Mouse (Mus musculus) hindbrain, postnatal 0 days (tissue): ENCODE results near the gene Mbd3l1. TPM values are rescaled to one million over a fixed set of nuclear protein-coding genes. Genes with fewer than 3 reads are reported as not detected.

ENCODE experiments used
- ATAC-seq: fragments of 200-750 bp; cut with Nextera tagmentation; 2 replicates; pipeline ENCODE4 v1.8.0; 2017; ENCODE audit warnings: mild to moderate bottlenecking, moderate TSS enrichment, moderate library complexity
- DNase-seq: peaks from one replicate; pipeline ENCODE4 v3.0.0-alpha.2; 2015; ENCODE audit warnings: low spot score
- H3K27ac ChIP-seq: fragments of 300-500 bp; sonication (generic); 2 replicates; pipeline ENCODE4 v1.5.1; 2014; ENCODE audit warnings: mild to moderate bottlenecking
- H3K27me3 ChIP-seq: fragments of 300-500 bp; sonication (generic); 2 replicates; pipeline ENCODE4 v1.6.1; 2014; ENCODE audit warnings: low read length, mixed read lengths; ENCODE audit not compliant: insufficient read depth
- H3K36me3 ChIP-seq: fragments of 300-500 bp; sonication (generic); 2 replicates; pipeline ENCODE4 v1.6.1; 2014; ENCODE audit warnings: low read length, mixed read lengths; ENCODE audit not compliant: insufficient read depth
- H3K4me1 ChIP-seq: fragments of 300-500 bp; sonication (generic); 2 replicates; pipeline ENCODE4 v1.6.1; 2014; ENCODE audit warnings: antibody characterized with exemption, low read length, mixed read lengths; ENCODE audit not compliant: insufficient read depth
- H3K4me2 ChIP-seq: fragments of 300-500 bp; sonication (generic); 2 replicates; pipeline ENCODE4 v1.6.1; 2014; ENCODE audit warnings: low read depth, mild to moderate bottlenecking, low read length, moderate library complexity, mixed read lengths
- H3K4me3 ChIP-seq: fragments of 300-500 bp; sonication (generic); 2 replicates; pipeline ENCODE4 v1.5.1; 2014; ENCODE audit warnings: low read length
- H3K9ac ChIP-seq: fragments of 300-500 bp; sonication (generic); replicated peaks from 2 replicates; pipeline ENCODE4 v1.6.1; 2014; ENCODE audit warnings: mild to moderate bottlenecking, low read length, moderate library complexity, mixed read lengths
- H3K9me3 ChIP-seq: fragments of 300-500 bp; sonication (generic); 2 replicates; pipeline ENCODE4 v1.6.1; 2016; ENCODE audit warnings: low read length, mixed read lengths
- CTCF ChIP-seq: IDR thresholded peaks from 2 replicates; pipeline ENCODE4 v1.5.1; 2016; ENCODE audit warnings: antibody characterized with exemption, control low read depth, low read depth
- WGBS: fragments of 180-500 bp; shearing (Covaris S2); extraction: QIAGEN DNeasy Blood & Tissue Kit; methylation state at CpG from one replicate; pipeline ENCODE4 v1.1.7; 2014; 5-methylcytosine and 5-hydroxymethylcytosine counted together
- polyA plus RNA-seq: library from polyadenylated mRNA; unstranded; fragments of >200 nt; fragmentation: Nextera tagmentation; extraction: Ambion mirVana; gene quantifications from 2 replicates; pipeline ENCODE4 v1.2.1, GENCODE M21; 2015
- total RNA-seq: library from RNA; depleted of rRNA; stranded (reverse); fragments of >200 nt; gene quantifications from 2 replicates; pipeline ENCODE4 v1.2.3, GENCODE M21; 2014; rRNA removed

Gene Mbd3l1
- not detected in 2 replicates for total RNA-seq
- polyA plus RNA-seq, result not detected in 2 replicates

DNA sequence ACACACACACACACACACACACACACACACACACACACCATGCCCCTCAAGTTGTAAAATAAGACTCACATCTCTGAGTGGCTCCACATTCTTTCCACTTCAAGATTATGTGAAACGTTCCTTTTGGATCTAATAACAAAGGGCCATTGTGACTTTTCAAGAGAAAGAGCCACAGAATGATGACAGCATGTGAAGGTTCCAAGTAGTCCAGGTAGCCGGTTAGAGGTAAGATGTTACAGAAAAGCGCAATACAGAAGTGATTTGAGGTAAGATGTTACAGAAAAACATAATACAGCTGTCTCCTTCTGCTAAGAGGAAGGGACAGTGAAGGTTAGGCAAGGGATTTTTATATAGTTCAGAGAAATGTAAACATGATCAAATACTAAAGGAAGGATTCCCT, at the start of gene Mbd3l1, which contains the start of gene Zfp558:
Gene Mbd3l1 (plus strand): TSS at position 192 of the 400 bp plus-strand sequence.
Gene Zfp558 (minus strand): TSS at position 101 of the 400 bp plus-strand sequence.
- no peak for TF ChIP-seq CTCF
- H3K4me1 ChIP-seq, result no peaks in the 10 kb centered on the region
- H3K4me2 ChIP-seq, result no peak within 1 kb of the TSS
- ATAC-seq (no peak), DNase-seq (no peak)
- H3K9ac ChIP-seq, result no peak within 1 kb of the TSS
- H3K27me3 ChIP-seq, result no peaks in the 10 kb centered on the region
- 75% methylated on average over 3 of the region's 3 CpGs for WGBS
- no peaks in the 10 kb centered on the region for H3K36me3 ChIP-seq
- H3K9me3 ChIP-seq, result no peaks in the 10 kb centered on the region
- no peak within 1 kb of the TSS for H3K27ac ChIP-seq
- H3K4me3 ChIP-seq, result no peak within 1 kb of the TSS

GRCm38 (mm10) chr9:18430354-18430753, 47.8 kb upstream of the Mbd3l1 start, which contains the start of gene Mbd3l2:
Gene Mbd3l2, plus strand, starts transcription at chr9:18430654.
- no peaks in the 10 kb centered on the region for H3K9me3 ChIP-seq
- H3K9ac ChIP-seq, result no peak within 1 kb of the TSS
- no peak for TF ChIP-seq CTCF
- H3K36me3 ChIP-seq, result no peaks in the 10 kb centered on the region
- H3K27ac ChIP-seq, result no peak within 1 kb of the TSS
- H3K4me2 ChIP-seq, result no peak within 1 kb of the TSS
- no peak within 1 kb of the TSS for H3K4me3 ChIP-seq
- no peaks in the 10 kb centered on the region for H3K4me1 ChIP-seq
- DNase-seq (no peak), ATAC-seq (no peak)
- no peaks in the 10 kb centered on the region for H3K27me3 ChIP-seq

DNA sequence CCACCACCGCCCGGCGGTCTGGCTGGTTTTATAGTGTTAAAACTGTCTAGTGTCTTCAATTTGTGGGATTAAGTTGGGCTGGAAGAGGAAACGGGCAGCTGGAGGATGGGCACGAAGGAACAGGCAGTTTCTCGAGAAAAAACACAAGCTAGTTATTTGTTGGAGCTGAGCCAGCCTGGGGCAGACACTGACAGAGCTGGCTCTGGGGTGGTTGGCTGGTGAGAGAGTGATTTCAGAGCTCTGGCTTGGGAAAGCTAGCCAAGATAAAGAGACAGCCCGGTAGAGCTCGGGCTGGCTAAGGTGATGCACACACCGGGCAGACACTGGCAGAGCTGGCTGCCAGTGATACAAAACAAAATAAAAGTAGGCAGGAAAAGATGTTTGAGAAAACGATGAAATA, 46.5 kb upstream of the Mbd3l1 start:
- ATAC-seq (no peak), DNase-seq (peak; percentile 56)
- no peak for TF ChIP-seq CTCF
- H3K4me3 ChIP-seq, result no peak overlapping the region
- no peak overlapping the region for H3K4me2 ChIP-seq
- no peak overlapping the region for H3K9ac ChIP-seq
- no peaks in the 10 kb centered on the region for H3K9me3 ChIP-seq
- H3K27me3 ChIP-seq, result no peaks in the 10 kb centered on the region
- no peak overlapping the region for H3K27ac ChIP-seq
- no peaks in the 10 kb centered on the region for H3K36me3 ChIP-seq
- no peaks in the 10 kb centered on the region for H3K4me1 ChIP-seq
- 57% methylated on average over 10 of the region's 10 CpGs for WGBS

DNA sequence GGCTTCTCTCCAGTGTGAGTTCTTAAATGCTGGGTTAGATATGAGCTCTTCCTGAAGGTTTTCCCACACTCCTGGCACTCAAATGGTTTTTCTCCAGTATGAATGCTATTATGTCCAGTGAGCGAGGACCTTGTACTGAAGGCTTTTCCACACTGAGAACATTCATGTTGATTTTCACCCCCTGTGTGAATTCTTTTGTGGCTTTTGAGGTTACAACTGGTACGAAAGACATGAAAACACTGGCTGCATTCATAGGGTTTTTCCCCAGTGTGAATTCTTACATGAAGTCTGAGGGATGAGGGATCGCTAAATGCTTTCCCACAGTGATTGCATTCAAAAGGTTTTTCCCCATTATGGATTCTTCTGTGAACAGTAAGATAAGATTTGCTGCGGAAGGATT, 21.6 kb upstream of the Mbd3l1 start:
- no peak overlapping the region for H3K9ac ChIP-seq
- no peak overlapping the region for H3K4me2 ChIP-seq
- H3K9me3 ChIP-seq, result peaks cover 6% of the 10 kb centered on the region; the same call in 1 of the 2 replicates
- no peaks in the 10 kb centered on the region for H3K27me3 ChIP-seq
- WGBS, result 69% methylated on average over 4 of the region's 4 CpGs
- no peak overlapping the region for H3K4me3 ChIP-seq
- DNase-seq (no peak), ATAC-seq (no peak)
- H3K27ac ChIP-seq, result no peak overlapping the region
- peaks cover 28% of the 10 kb centered on the region for H3K36me3 ChIP-seq
- TF ChIP-seq CTCF, result no peak
- no peaks in the 10 kb centered on the region for H3K4me1 ChIP-seq

DNA sequence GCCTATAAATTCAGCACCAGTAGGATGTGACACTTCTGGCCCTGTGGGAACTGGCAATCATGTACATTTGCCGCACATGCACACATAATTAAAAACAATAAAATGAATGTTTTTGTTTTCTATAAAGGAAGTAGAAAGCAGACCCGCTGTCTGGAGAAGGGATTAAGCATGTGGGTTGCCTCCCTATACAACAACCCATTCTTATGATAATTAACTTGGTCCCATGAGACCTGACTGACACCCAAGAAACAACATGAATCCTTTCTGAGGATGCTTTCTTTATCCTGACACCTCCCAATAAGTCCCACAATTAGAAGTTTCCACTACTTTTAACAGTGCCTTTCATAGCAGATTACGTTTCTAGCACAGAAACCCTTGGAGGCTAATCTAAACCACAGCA, 10.8 kb upstream of the Mbd3l1 start:
- Histone ChIP-seq H3K27ac (no peak overlapping the region), H3K36me3 (peaks cover 16% of the 10 kb centered on the region; the same call in 1 of the 2 replicates), H3K9ac (no peak overlapping the region), H3K4me2 (no peak overlapping the region), H3K4me3 (no peak overlapping the region), H3K27me3 (no peaks in the 10 kb centered on the region), H3K4me1 (no peaks in the 10 kb centered on the region), H3K9me3 (no peaks in the 10 kb centered on the region)
- WGBS, result 46% methylated on average over 3 of the region's 3 CpGs
- ATAC-seq, result no peak
- no peak for DNase-seq
- no peak for TF ChIP-seq CTCF

DNA sequence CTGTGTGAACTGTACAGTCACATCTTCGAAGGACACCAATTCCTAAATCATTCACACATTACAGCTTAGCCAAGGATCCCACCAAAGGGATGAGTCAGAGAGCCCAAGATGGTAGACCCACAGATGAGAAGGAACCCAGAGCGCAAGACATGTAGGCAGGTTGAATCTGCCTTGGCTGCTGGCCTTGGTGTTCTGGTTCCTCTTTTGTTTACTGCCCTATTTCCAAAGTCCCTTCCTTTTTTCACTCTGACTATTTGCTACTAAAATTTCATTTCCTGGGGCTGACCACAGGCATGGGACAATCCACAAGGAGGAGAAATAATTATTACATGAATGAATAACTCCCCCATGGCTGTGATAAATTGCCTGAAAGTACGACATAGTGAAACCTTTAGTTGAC, 10.2 kb upstream of the Mbd3l1 start:
- 88% methylated on average over 3 of the region's 3 CpGs for WGBS
- Histone ChIP-seq H3K9ac (no peak overlapping the region), H3K36me3 (peaks cover 16% of the 10 kb centered on the region; the same call in 1 of the 2 replicates), H3K27me3 (no peaks in the 10 kb centered on the region), H3K4me3 (no peak overlapping the region), H3K4me1 (no peaks in the 10 kb centered on the region), H3K4me2 (no peak overlapping the region), H3K27ac (no peak overlapping the region), H3K9me3 (no peaks in the 10 kb centered on the region)
- no peak for TF ChIP-seq CTCF
- ATAC-seq, result no peak
- no peak for DNase-seq

DNA sequence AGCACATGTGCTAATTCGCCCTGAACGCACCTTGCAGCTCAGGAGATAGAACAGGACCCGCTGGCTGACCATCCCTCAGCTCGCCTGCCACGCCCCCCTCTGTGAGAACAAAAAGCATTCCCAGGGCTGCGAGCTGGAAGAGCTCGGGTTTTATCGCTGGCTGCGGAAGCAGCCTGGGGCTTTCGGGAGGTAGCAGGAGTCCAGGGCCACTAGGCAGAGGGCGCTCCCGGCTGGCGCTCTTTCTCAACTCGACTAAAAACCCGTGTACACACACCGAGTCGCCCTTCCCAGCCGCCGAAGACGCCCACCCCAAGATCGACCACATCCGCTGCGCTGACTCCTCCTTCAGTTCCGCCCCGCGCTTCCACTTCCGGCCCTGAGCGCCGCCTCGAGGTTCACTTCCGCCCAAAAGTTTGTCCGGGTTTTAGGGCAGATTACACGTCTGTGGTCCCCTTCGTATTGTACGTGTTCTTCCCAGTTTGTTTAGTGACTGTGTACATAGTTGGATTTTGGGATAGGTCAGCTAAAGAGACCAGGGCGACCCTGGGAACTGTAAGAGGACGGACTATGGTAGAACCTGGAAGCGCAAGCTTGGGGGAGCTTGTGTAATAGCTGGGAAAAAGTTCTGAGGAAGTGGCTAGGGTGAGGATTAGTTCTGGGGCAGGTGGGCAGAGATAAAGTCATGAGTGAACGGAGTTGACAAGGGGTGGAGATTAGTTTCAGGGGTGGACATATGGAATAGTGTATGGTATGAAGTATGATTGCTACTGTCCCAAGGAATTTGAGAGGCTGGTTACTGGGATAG, 4.6 kb upstream of the Mbd3l1 start:
- Histone ChIP-seq H3K9me3 (no peaks in the 10 kb centered on the region), H3K36me3 (no peaks in the 10 kb centered on the region), H3K27me3 (no peaks in the 10 kb centered on the region), H3K4me2 (peak overlapping the region; percentile 78), H3K9ac (peak overlapping the region; percentile 61), H3K4me1 (no peaks in the 10 kb centered on the region), H3K27ac (peak overlapping the region; percentile 82), H3K4me3 (peak overlapping the region; percentile 74)
- peak; percentile 46; the same call in 1 of the 2 replicates for TF ChIP-seq CTCF
- 4% methylated on average over 39 of the region's 39 CpGs for WGBS
- ATAC-seq (peak; percentile 99), DNase-seq (peak; percentile 92)
